Mouse (Mus musculus) forebrain, embryonic 15.5 days (tissue): ENCODE measurements around the gene Relb. TPM values are rescaled to one million over a fixed set of nuclear protein-coding genes. Genes with fewer than 3 reads are reported as not detected.
"Not testable (repeated sequence)": the region's sequence is repeated elsewhere in the genome, so short reads cannot be mapped to it uniquely, and the experiment has no call there.

ENCODE experiments used
- ATAC-seq: fragments of 200-750 bp; cut with Nextera tagmentation; replicated peaks from 2 replicates; pipeline ENCODE4 v1.8.0; 2017; ENCODE audit warnings: mild to moderate bottlenecking, moderate TSS enrichment, moderate library complexity
- H3K27ac ChIP-seq: fragments of 300-500 bp; sonication (generic); replicated peaks from 2 replicates; pipeline ENCODE4 v1.5.1; 2015; ENCODE audit warnings: mild to moderate bottlenecking, inconsistent platforms
- H3K27me3 ChIP-seq: fragments of 300-500 bp; sonication (generic); 2 replicates; pipeline ENCODE4 v1.6.1; 2015; ENCODE audit warnings: inconsistent platforms
- H3K36me3 ChIP-seq: fragments of 300-500 bp; sonication (generic); 2 replicates; pipeline ENCODE4 v1.6.1; 2015; ENCODE audit warnings: mild to moderate bottlenecking, inconsistent platforms
- H3K4me1 ChIP-seq: fragments of 300-500 bp; sonication (generic); 2 replicates; pipeline ENCODE4 v1.6.1; 2015; ENCODE audit warnings: inconsistent platforms
- H3K4me2 ChIP-seq: fragments of 300-500 bp; sonication (generic); replicated peaks from 2 replicates; pipeline ENCODE4 v1.6.1; 2015; ENCODE audit warnings: mild to moderate bottlenecking, inconsistent platforms
- H3K4me3 ChIP-seq: fragments of 300-500 bp; sonication (generic); 2 replicates; pipeline ENCODE4 v1.5.1; 2015; ENCODE audit warnings: mild to moderate bottlenecking, inconsistent platforms
- H3K9ac ChIP-seq: fragments of 300-500 bp; sonication (generic); replicated peaks from 2 replicates; pipeline ENCODE4 v1.6.1; 2015; ENCODE audit warnings: mild to moderate bottlenecking, inconsistent platforms
- H3K9me3 ChIP-seq: fragments of 300-500 bp; sonication (generic); 2 replicates; pipeline ENCODE4 v1.6.1; 2016; ENCODE audit warnings: inconsistent platforms
- WGBS: fragments of 180-500 bp; shearing (Covaris S2); methylation state at CpG from one replicate; pipeline ENCODE4 v1.1.7; 2015; ENCODE audit warnings: mixed read lengths; 5-methylcytosine and 5-hydroxymethylcytosine counted together
- polyA plus RNA-seq: library from polyadenylated mRNA; unstranded; fragments of >200 nt; fragmentation: Nextera tagmentation; extraction: Ambion mirVana; gene quantifications from 2 replicates; pipeline ENCODE4 v1.2.1, GENCODE M21; 2015

The Relb gene
- polyA plus RNA-seq, 1 experiment from 2014 or later, result 2.6 TPM

DNA sequence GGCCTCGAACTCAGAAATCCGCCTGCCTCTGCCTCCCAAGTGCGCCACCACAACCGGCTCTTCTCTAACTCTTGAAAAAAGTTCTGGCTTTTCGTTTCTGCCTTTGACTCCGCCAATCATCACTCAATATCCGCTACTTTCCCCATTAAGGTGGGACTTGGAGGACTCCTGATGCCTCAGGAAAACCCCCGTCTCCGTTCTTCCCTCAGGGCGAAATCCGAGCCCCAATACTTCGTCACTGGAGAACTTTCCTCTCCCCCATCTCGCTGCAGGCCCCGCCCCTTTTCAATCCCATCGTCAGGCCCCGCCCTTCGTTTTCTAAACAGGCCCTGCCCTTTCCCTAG, 1.1 kb downstream of the Relb start:
- 19% methylated on average over 17 of the region's 17 CpGs for WGBS
- no peak; the same call in 1 of the 2 replicates for ATAC-seq
- H3K9me3 ChIP-seq, result no peaks in the 10 kb centered on the region
- H3K27me3 ChIP-seq, result no peaks in the 10 kb centered on the region
- H3K27ac ChIP-seq, result peak overlapping the region; percentile 74
- peak overlapping the region; percentile 89 for H3K4me3 ChIP-seq
- peaks cover 15% of the 10 kb centered on the region for H3K36me3 ChIP-seq
- peak overlapping the region; percentile 99 for H3K4me2 ChIP-seq
- peaks cover 15% of the 10 kb centered on the region for H3K4me1 ChIP-seq
- no peak overlapping the region; the same call in 1 of the 2 replicates for H3K9ac ChIP-seq

DNA sequence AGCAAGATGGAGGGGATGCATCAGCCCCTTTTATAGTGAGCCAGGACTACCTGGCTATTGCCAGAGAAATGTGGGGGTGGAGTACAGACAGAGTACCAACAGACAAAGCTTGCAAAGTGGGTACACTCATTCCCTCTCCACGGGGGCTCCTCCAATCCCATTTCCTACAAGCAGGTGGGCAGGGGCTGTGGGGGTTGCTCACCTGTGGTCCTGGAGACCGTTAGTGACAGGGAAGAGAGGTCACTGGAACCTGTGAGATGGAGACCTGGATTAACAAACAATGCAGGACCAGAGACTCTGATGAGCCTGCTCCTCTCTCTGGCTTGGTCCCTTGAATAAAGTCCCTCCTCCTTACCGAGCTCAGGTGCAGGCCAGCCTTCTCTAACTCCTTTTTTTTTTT, 1.5 kb downstream of the Relb start:
- H3K27me3 ChIP-seq, result no peaks in the 10 kb centered on the region
- H3K4me1 ChIP-seq, result peaks cover 15% of the 10 kb centered on the region
- H3K4me2 ChIP-seq, result no peak overlapping the region
- H3K9ac ChIP-seq, result no peak overlapping the region
- peaks cover 10% of the 10 kb centered on the region; the same call in 1 of the 2 replicates for H3K36me3 ChIP-seq
- no peak overlapping the region for H3K4me3 ChIP-seq
- no peak overlapping the region for H3K27ac ChIP-seq
- H3K9me3 ChIP-seq, result no peaks in the 10 kb centered on the region
- 72% methylated on average over 3 of the region's 3 CpGs for WGBS
- no peak for ATAC-seq

DNA sequence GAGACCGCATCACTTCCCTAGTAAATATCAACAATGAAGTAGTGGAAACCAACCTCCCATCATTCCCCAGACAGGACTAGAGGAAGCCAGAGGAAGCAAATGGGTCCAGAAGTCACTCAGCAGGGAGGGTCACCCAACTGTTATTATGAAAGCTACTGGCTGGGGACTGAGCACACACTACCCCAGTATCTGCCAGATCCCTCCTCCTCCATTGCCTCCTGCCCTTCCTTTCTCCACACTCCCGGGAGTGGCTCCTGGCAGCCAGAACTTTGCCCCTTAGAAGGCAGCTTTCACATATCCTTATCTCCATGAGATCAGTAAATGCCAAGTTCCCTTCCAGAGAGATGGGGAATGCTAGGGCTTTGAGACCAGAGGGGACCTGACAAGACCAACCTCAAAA, 5.8 kb downstream of the Relb start:
- H3K9me3 ChIP-seq, result no peaks in the 10 kb centered on the region
- H3K27me3 ChIP-seq, result peaks cover 4% of the 10 kb centered on the region; the same call in 1 of the 2 replicates
- no peak overlapping the region for H3K9ac ChIP-seq
- peaks cover 10% of the 10 kb centered on the region for H3K4me1 ChIP-seq
- no peak overlapping the region for H3K27ac ChIP-seq
- no peaks in the 10 kb centered on the region for H3K36me3 ChIP-seq
- no peak overlapping the region for H3K4me3 ChIP-seq
- no peak for ATAC-seq
- 79% methylated on average over 2 of the region's 2 CpGs for WGBS
- H3K4me2 ChIP-seq, result no peak overlapping the region

DNA sequence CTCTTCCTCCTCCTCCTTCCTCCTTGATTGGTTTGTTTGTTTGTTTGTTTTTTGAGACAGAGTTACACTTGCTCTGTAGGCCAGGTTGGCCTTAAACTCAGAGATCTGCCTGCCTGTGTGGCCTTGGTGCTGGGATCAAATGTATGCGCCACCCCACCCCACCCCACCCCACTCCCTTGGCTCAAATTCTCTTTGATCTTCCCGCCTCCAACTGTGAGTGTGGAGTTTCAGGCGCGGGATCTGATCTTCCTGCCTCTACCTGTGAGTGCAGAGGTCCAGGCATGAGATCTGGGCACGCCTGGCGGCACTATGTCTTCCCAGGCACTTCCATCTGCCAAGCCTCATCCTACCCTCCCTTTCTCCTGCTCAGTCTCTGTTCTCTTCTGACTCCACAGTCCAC, 7.0 kb downstream of the Relb start:
- H3K4me1 ChIP-seq, result peaks cover 5% of the 10 kb centered on the region; the same call in 1 of the 2 replicates
- ATAC-seq, result no peak
- H3K36me3 ChIP-seq, result no peaks in the 10 kb centered on the region
- H3K27ac ChIP-seq, result no peak overlapping the region
- peaks cover 4% of the 10 kb centered on the region; the same call in 1 of the 2 replicates for H3K27me3 ChIP-seq
- no peaks in the 10 kb centered on the region for H3K9me3 ChIP-seq
- no peak overlapping the region for H3K4me2 ChIP-seq
- H3K9ac ChIP-seq, result no peak overlapping the region
- WGBS, result 38% methylated on average over 6 of the region's 6 CpGs
- no peak overlapping the region for H3K4me3 ChIP-seq

DNA sequence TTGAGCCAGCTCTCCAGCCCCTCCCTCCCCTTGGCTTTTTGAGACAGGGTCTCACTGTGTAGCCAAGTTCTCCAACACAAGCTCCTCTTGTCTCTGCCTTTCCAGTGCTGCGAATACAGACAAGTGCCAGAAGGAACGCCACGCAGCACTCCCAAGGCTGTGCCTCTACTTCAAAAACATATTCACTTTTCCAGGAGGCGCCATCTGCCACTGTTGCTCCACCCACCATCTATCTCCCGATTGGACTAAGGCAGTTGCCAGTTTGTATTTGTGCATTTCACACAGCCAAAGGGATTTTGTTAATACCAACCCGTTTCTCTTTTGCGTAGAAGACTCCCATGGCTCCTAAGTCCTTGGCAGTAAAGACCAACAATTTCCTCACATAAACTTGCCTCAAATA, 8.4 kb downstream of the Relb start:
- no peak overlapping the region for H3K9ac ChIP-seq
- ATAC-seq, result no peak
- WGBS, result 82% methylated on average over 7 of the region's 7 CpGs

DNA sequence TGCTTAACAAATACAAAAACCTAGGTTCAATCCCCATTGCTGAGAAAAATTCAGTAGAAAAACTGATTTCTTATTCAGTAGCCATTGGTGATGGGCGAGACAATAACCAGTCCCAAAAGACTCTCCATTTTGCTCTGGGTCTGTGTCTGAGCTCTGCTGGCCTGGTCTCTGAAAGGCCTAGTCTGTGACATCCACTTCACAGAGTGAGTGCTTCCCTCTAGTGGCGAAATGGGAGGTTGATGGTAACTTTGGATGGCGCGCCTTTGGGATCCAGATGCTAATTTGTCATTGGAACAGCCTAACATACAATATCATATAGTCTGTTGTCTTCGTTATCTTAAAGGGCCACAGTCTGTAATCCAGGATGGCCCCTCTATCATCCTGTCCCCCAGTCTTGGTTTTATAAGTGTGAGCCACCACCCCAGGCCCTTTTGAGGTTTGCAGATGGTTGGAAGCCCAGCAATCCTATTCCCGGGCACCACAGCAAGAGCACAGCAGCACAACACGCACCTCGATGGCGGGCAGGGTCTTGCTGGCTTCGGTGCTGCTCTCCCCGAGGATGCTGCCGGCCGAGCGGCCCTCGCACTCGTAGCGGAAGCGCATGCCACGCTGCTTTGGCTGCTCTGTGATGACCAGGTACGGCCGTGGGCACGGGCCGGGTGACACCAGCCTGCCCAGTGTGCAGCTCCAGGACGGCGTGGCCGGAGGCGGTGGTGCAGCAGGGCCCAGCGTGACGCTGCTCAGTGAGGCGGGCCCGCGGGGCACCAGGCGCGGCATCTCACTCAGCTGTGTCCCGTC, 10.0 kb downstream of the Relb start:
- Histone ChIP-seq H3K27ac (no peak overlapping the region), H3K9me3 (no peaks in the 10 kb centered on the region), H3K4me3 (peak overlapping the region; percentile 24), H3K36me3 (no peaks in the 10 kb centered on the region), H3K4me1 (peaks cover 5% of the 10 kb centered on the region; the same call in 1 of the 2 replicates), H3K9ac (peak overlapping the region; percentile 28), H3K4me2 (peak overlapping the region; percentile 47), H3K27me3 (peaks cover 4% of the 10 kb centered on the region; the same call in 1 of the 2 replicates)
- ATAC-seq, result peak; percentile 79
- WGBS, result 10% methylated on average over 35 of the region's 35 CpGs

More for the DNA sequence above, 8.4 kb downstream of the Relb start:
- Histone ChIP-seq H3K27ac (no peak overlapping the region), H3K4me2 (no peak overlapping the region), H3K4me3 (no peak overlapping the region), H3K9me3 (no peaks in the 10 kb centered on the region), H3K4me1 (peaks cover 5% of the 10 kb centered on the region; the same call in 1 of the 2 replicates), H3K27me3 (peaks cover 4% of the 10 kb centered on the region; the same call in 1 of the 2 replicates), H3K36me3 (no peaks in the 10 kb centered on the region)

DNA sequence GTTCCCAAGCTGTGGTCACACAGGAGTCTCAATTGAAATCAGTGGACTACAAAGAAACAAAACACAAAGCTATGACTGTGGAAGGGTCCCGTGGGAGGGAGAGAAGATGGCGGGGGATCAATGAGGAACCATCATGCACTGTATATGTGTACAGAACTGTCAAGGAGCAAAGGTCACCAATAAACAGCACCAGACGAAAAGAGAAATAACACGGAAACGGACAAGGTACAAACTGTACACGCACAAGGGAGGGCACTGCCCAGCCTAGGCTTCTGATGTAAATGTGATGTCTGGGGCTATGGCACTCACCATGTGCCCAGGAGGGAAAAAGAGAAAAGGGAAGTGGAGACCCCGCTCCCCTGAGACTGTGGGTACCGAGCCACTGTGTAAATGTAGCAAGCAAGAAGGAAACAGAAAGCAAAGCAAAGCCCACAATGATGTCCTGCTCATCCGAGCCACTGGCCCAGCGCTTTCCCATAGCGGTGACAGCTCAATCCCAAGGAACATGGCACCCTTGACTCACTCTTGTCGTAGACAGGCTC, 14.1 kb downstream of the Relb start:
- Histone ChIP-seq H3K27ac (no peak overlapping the region), H3K9ac (no peak overlapping the region), H3K36me3 (no peaks in the 10 kb centered on the region), H3K4me3 (no peak overlapping the region), H3K9me3 (no peaks in the 10 kb centered on the region), H3K4me2 (no peak overlapping the region), H3K4me1 (peaks cover 5% of the 10 kb centered on the region; the same call in 1 of the 2 replicates), H3K27me3 (peaks cover 4% of the 10 kb centered on the region; the same call in 1 of the 2 replicates)
- 89% methylated on average over 12 of the region's 12 CpGs for WGBS
- no peak for ATAC-seq

DNA sequence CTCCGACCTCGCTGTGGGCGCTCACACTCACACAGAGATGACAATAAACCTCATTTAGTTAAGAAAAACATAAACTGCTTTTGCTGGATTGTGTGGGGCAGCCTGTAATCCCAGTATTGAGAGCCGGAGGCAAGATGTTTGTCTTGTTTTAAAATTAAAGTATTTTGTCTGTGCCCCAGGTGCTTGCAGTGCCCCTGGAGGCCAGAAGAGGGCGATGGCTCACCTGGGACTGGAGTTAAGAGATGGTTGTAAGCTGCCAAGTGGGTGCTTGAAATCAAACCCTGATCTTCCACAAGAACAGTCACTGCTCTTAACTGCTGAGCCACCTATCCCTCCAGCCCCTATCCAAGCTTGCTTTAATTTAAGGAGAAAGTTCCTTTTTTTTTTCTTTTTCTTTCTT, 18.3 kb downstream of the Relb start:
- WGBS, result 81% methylated on average over 5 of the region's 5 CpGs
- Histone ChIP-seq H3K4me3 (no peak overlapping the region), H3K36me3 (no peaks in the 10 kb centered on the region), H3K4me2 (no peak overlapping the region), H3K27me3 (no peaks in the 10 kb centered on the region), H3K4me1 (no peaks in the 10 kb centered on the region), H3K9me3 (no peaks in the 10 kb centered on the region), H3K9ac (no peak overlapping the region), H3K27ac (no peak overlapping the region)
- ATAC-seq, result no peak

DNA sequence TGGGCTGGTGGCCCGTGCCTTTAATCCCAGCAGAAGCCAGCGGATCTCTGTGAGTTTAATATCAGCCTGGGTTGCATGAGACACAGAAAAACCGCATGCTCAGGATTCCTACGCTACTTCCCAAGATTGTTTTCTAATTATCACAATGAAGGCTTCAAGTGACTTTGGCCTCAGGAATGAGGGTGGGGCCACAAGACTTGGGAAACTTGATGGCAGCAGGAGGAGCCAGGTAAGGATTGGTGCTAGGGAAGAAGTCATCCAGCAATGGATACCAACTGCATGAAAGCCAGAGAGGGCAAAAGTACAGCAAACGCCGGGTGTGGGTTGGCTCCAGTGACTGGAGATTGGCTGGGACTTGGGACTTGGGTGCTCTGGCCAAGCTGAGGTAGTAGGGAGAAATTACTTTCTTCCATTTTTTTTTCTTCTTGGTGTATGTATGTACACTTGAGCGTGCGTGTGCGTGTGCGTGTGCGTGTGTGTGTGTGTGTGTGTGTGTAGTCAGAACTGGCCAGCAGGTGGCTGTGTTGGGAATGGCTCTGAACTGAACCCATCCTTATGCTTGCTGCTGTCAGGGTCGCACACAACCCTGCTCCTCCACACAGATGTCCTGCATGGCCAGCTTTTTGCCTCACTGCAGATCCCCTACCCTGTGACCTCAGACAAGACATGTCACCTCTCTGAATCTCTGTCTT, 19.5 kb downstream of the Relb start:
- H3K4me1 ChIP-seq, result no peaks in the 10 kb centered on the region
- no peak overlapping the region for H3K4me2 ChIP-seq
- WGBS, result 90% methylated on average over 12 of the region's 12 CpGs
- no peak overlapping the region for H3K27ac ChIP-seq
- H3K9me3 ChIP-seq, result no peaks in the 10 kb centered on the region
- H3K27me3 ChIP-seq, result no peaks in the 10 kb centered on the region
- H3K9ac ChIP-seq, result no peak overlapping the region
- ATAC-seq, result no peak
- no peak overlapping the region for H3K4me3 ChIP-seq
- H3K36me3 ChIP-seq, result no peaks in the 10 kb centered on the region

DNA sequence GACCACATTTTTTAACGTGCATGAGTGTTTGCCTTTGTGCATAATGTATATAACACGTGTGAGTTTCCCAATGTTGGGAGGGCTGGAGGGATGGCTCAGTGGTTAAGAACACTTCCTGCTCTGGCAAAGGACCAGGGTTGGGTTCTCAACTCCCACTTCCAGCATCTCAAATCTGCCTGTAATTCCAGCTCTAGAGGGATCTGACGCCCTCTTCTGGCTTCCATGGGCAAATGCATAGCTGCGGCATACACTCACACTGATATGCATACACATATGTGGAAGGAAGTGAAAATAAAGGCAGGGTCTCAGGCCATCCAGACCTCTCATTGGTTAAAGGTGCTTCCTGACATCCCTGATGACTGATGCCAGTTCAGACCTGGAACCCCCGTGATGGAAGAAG, 21.9 kb downstream of the Relb start:
- Histone ChIP-seq H3K27ac (no peak overlapping the region), H3K9ac (no peak overlapping the region), H3K9me3 (no peaks in the 10 kb centered on the region), H3K4me1 (peaks cover 15% of the 10 kb centered on the region), H3K27me3 (no peaks in the 10 kb centered on the region), H3K4me3 (no peak overlapping the region), H3K36me3 (no peaks in the 10 kb centered on the region; the same call in 1 of the 2 replicates), H3K4me2 (no peak overlapping the region)
- WGBS, result 83% methylated on average over 5 of the region's 5 CpGs
- ATAC-seq, result no peak

DNA sequence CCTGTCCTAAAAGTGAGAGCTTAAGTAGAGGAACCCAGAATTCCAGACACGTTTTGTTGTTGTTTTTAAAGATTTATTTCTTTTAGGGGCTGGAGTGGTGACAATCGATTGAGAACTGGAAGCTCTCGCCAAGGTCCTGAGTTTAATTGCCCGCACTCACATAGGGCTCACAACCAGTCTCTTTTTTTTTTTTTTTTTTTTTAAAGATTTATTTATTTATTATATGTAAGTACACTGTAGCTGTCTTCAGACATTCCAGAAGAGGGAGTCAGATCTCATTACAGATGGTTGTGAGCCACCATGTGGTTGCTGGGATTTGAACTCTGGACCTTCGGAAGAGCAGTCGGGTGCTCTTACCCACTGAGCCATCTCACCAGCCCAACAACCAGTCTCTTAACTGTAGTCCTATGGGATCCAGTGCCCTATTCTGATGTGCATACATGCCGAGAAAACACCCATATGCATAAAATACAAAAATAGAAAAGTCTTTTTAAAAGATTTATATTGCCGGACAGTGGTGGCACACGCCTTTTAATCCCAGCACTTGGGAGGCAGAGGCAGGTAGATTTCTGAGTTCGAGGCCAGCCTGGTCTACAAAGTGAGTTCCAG, 24.5 kb downstream of the Relb start:
- 61% methylated on average over 10 of the region's 10 CpGs for WGBS
- peak overlapping the region; percentile 62 for H3K27ac ChIP-seq
- peak overlapping the region; percentile 80 for H3K4me3 ChIP-seq
- not testable (repeated sequence) for H3K27me3 ChIP-seq, H3K9me3 ChIP-seq
- peak overlapping the region; percentile 93 for H3K9ac ChIP-seq
- peaks cover 35% of the 10 kb centered on the region for H3K4me1 ChIP-seq
- H3K36me3 ChIP-seq, result peaks cover 17% of the 10 kb centered on the region
- peak; percentile 15; the same call in 1 of the 2 replicates for ATAC-seq
- H3K4me2 ChIP-seq, result peak overlapping the region; percentile 77
